Mouse (Mus musculus) midbrain, embryonic 11.5 days (tissue): ENCODE measurements at regions not wholly inside any gene's neighbourhood (a gene's known extent, or its start where the extent isn't known, plus 50 kb on each side); places are given as distances from the start of the nearest gene placed in this dataset.
A peak's percentile ranks its signal among the peaks of the same experiment; 100 is the strongest.

Source experiments
- ATAC-seq: fragments of 200-750 bp; cut with Nextera tagmentation; 2 replicates; pipeline ENCODE4 v1.8.0; 2017; ENCODE audit warnings: moderate TSS enrichment, moderate library complexity; ENCODE audit not compliant: low FRiP score
- DNase-seq: peaks from one replicate; pipeline ENCODE4 v3.0.0; 2015; ENCODE audit warnings: low spot score; ENCODE audit errors: missing footprints
- H3K27ac ChIP-seq: fragments of 300-500 bp; sonication (generic); 2 replicates; pipeline ENCODE4 v1.5.1; 2014; ENCODE audit warnings: low read depth, low read length
- H3K27me3 ChIP-seq: fragments of 300-500 bp; sonication (generic); 2 replicates; pipeline ENCODE4 v1.6.1; 2014; ENCODE audit warnings: mild to moderate bottlenecking, low read length, moderate library complexity, mixed read lengths; ENCODE audit not compliant: control insufficient read depth, insufficient read depth
- H3K36me3 ChIP-seq: fragments of 300-500 bp; sonication (generic); 2 replicates; pipeline ENCODE4 v1.6.1; 2014; ENCODE audit warnings: mild to moderate bottlenecking, low read length, moderate library complexity, mixed read lengths; ENCODE audit not compliant: control insufficient read depth, insufficient read depth
- H3K4me1 ChIP-seq: fragments of 300-500 bp; sonication (generic); 2 replicates; pipeline ENCODE4 v1.6.1; 2014; ENCODE audit warnings: low read length; ENCODE audit not compliant: control insufficient read depth, insufficient read depth
- H3K4me2 ChIP-seq: fragments of 300-500 bp; sonication (generic); 2 replicates; pipeline ENCODE4 v1.6.1; 2014; ENCODE audit warnings: mild to moderate bottlenecking, moderate library complexity
- H3K4me3 ChIP-seq: fragments of 300-500 bp; sonication (generic); 2 replicates; pipeline ENCODE4 v1.5.1; 2014; ENCODE audit warnings: low read depth, low read length
- H3K9ac ChIP-seq: fragments of 300-500 bp; sonication (generic); 2 replicates; pipeline ENCODE4 v1.6.1; 2014; ENCODE audit warnings: low read length
- H3K9me3 ChIP-seq: fragments of 300-500 bp; sonication (generic); 2 replicates; pipeline ENCODE4 v1.6.1; 2016; ENCODE audit warnings: low read length; ENCODE audit not compliant: control insufficient read depth
- WGBS: fragments of 180-500 bp; shearing (Covaris S2); extraction: QIAGEN DNeasy Blood & Tissue Kit; methylation state at CpG from one replicate; pipeline ENCODE4 v1.1.7; 2014; 5-methylcytosine and 5-hydroxymethylcytosine counted together

- Histone ChIP-seq H3K4me2 (no peak overlapping the region), H3K27ac (no peak overlapping the region), H3K9me3 (no peaks in the 10 kb centered on the region), H3K36me3 (no peaks in the 10 kb centered on the region), H3K4me1 (no peaks in the 10 kb centered on the region), H3K27me3 (no peaks in the 10 kb centered on the region), H3K9ac (no peak overlapping the region), H3K4me3 (no peak overlapping the region)
- ATAC-seq = no peak
- WGBS = 85% methylated on average over 5 of the region's 5 CpGs
- peak; percentile 28 for DNase-seq
Measured at GRCm38 (mm10) chr3:62730987-62731386, 126.0 kb upstream of the Gpr149 start.

- Histone ChIP-seq H3K4me3 (no peak overlapping the region), H3K4me1 (no peaks in the 10 kb centered on the region), H3K9me3 (no peaks in the 10 kb centered on the region), H3K36me3 (no peaks in the 10 kb centered on the region), H3K9ac (no peak overlapping the region), H3K27me3 (no peaks in the 10 kb centered on the region), H3K27ac (no peak overlapping the region), H3K4me2 (no peak overlapping the region)
- DNase-seq = no peak
- 85% methylated on average over 8 of the region's 8 CpGs for WGBS
- ATAC-seq = no peak
Measured at GRCm38 (mm10) chr3:62725947-62726346, 121.0 kb upstream of the Gpr149 start.

GRCm38 (mm10) chr3:62716849-62717248 is 111.9 kb upstream of the Gpr149 start:
- ATAC-seq (no peak), DNase-seq (no peak)
- no peak overlapping the region for H3K4me3 ChIP-seq
- H3K27me3 ChIP-seq = no peaks in the 10 kb centered on the region
- no peaks in the 10 kb centered on the region for H3K9me3 ChIP-seq
- no peaks in the 10 kb centered on the region for H3K36me3 ChIP-seq
- H3K4me2 ChIP-seq = no peak overlapping the region
- H3K4me1 ChIP-seq = no peaks in the 10 kb centered on the region
- 59% methylated on average over 1 of the region's 1 CpGs for WGBS
- H3K27ac ChIP-seq = no peak overlapping the region
- no peak overlapping the region for H3K9ac ChIP-seq

- 82% methylated on average over 5 of the region's 5 CpGs for WGBS
Measured at GRCm38 (mm10) chr3:62715311-62715971, 110.5 kb upstream of the Gpr149 start.

More at GRCm38 (mm10) chr3:62715311-62715971, 110.5 kb upstream of the Gpr149 start:
- ATAC-seq (no peak), DNase-seq (no peak)
- H3K4me2 ChIP-seq = no peak overlapping the region
- H3K27ac ChIP-seq = no peak overlapping the region
- H3K36me3 ChIP-seq = no peaks in the 10 kb centered on the region
- H3K27me3 ChIP-seq = no peaks in the 10 kb centered on the region
- no peak overlapping the region for H3K4me3 ChIP-seq
- no peak overlapping the region for H3K9ac ChIP-seq
- H3K9me3 ChIP-seq = no peaks in the 10 kb centered on the region
- H3K4me1 ChIP-seq = no peaks in the 10 kb centered on the region
